Mouse (Mus musculus) brain, adult 2 months (tissue): Measurements from ENCODE around the gene Sel1l3.

ENCODE experiments used
- DNase-seq: peaks from one replicate; pipeline ENCODE4 v3.0.0; 2011; ENCODE audit warnings: low read depth, low spot score

Sel1l3 gene

DNA sequence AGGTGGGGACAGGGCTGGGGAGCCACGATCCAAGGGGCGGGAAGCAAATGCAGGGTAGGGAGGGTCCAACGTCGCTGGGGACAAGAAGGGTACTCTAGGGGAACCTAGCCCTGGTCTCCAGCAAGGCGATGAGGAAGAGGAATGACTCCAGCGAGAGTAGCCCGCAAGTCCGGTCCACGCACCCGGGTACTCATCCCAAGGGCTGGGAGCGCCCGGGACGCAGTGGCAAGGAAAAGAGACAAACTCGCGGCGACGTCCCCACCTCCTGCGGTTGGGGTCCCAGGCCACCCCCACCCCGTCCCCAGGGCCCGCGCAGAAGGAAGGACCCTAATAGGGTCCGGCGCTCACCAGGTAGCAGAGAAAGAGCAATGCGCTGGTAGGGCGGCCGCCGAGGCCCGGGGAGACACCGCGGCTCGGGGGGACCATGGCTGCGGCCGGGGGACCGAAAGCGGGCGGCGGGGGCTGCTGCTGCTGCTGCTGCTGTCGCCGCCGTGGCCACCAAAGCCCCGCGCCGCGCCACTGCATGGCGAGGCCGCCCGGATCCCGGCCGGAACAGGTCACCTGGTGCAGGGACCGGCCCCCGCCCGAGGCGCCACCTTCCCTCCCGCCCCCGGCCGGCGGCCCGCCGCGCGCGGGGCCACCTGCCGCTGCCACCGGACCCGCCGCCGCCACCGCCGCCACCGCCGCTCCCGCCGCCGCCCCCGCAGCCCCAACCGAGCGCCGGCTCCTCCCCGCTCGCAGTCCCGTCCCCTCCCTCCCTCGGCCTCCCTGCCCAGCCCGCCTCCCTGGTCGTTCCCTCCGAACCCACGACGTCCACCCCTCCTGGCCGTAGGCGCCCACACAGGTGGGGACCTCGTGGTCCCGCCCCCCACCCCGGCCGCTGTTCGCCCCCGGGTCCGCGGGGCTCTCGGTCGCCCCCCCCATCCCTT lies 681 bp downstream of the Sel1l3 start:
- peak; percentile 66 for DNase-seq

DNA sequence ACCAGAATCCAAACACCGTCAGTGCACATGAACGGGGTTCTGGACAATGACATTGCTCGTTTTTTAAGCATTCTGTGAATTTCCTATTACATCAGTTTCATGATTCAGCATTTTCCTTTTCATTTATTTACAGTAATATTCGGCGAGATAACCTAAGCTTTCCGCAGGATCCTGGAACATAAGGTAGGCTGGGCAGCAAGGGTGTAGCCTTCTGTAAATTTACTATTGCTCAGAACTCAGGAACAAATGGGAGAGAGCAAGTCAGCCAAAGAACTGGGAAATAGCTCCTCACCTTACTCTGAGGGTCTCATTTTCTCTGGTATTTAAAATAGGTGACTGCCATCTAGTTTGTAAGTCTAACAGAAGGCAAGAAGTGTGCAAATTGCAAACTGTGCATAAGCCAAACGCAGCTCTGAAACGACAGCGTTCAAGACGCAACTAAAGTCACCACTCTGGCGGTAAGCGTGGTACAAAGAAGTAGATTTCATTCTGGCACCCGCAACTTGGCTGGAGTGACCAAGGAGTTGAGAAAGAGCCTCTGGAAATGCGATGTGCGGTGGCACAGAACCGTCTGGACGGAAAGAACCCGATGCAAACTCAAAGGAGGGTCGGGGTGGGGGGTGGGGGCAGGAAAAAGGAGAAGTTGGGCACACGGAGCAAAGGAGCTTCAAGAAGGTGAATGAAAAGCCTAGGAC lies 1.5 kb downstream of the Sel1l3 start:
- DNase-seq = peak; percentile 64

DNA sequence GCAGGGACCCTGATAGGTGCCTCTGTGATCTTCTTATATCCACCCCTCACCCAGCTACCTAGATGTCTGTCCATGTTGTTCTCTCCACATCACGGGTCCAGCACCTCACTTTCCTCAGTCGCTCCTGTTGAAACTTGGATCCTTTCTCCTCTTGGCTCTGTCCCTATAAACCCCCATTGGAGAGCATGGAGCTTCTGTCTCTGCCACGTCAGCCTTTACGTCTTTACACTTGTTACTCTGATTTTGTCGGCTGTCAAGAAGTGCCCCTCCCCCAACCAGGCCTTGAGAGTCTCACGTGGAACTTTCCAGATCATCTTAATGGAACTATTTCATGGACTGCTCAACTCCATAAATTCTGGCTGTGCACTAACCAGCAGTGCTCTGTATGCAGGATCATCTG lies 2.5 kb downstream of the Sel1l3 start:
- DNase-seq = peak; percentile 69

DNA sequence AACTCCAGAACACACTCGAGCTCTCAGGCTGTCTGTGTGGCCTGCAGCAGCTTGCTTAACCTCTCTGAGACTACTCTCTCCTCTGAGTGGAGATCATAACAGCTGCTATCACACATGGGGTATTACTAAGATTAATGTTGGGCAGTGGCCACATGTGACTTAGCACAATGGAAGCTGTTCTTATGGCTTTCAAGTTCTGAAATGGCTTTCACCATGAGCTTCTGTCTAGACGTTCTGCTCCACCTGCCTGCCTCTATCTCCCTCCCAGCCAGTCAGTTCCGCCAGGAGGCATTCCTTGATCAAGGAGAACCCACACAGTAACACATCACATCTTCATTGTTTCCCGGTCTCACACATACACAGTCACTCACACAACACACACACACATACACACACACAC lies 3.2 kb downstream of the Sel1l3 start:
- DNase-seq = peak; percentile 45

DNA sequence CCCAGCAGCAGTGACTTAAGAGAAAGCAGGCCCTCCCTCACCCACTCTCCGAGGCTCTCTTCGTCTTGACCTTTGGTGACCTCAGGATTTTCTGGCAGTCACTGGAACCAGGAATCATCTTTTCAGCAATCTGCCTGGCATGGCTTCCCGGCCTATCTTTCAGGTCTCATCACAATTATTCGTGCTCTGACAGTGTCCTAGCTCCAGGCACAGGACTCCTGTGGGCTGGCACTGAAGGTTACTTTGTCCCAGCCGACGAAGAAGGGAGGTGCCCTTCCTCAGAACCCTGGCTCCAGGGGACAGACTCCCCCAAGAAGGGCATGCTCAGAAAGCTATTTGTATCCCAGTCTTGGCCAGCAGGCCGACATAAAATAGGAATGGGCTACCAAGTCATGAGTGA lies 4.0 kb downstream of the Sel1l3 start:
- DNase-seq = no peak

DNA sequence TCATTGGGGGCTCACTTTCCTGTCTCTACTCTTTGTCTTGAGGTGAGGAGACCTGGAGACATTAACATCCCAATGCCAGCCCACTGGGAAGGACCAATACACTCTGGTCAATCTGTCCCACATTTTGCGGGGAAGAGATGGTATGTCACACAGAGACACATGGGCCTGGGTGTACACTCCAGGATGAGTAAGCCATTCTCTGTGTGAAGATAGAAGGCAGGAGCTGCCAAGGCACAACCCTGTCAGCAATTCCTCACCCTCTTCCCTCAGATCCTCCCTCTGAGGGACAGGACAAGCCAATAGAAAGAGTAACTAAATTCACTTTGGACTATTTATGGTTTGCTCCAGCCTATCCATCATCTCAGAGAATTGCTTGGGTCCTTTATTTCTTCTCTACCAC lies 5.0 kb downstream of the Sel1l3 start:
- DNase-seq = peak; percentile 80

DNA sequence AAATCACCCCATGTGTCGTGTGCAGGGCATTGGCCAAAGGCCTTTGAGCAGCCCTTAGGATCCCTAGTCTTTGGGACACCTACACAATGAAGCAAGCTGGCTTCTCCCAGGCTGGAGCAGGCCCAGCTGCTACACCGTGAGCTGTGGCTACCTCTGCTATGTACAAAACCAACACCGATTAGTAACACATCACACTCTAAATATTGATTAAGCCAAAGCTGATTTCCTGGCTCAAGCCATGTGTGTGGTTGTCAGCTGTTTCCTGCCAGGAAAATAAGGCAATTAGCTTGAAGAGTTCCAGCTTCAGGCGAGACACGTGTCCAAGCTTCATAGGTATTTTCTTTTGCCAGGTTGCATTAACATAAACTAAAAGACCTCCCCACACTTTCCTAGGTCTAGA lies 7.2 kb downstream of the Sel1l3 start:
- DNase-seq = no peak

DNA sequence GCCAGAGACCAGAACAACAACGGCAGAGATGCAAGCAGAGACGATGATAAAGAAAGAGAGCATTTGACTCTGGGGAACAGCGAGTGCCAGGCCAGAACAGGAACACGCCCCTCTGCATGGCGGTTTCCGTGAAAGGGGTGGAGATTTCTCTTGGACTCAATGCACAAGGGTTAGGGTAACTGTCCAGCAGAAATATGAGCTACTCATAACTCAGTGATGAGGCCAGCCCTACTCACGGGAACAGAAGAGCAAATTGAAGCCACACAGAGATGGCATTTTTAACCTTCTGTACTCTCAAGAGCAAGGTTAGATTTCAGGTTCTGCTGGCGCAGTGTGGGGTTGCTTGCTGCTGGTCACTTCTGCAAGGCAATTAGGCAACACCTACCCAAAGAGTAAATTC lies 11.0 kb downstream of the Sel1l3 start:
- no peak for DNase-seq

DNA sequence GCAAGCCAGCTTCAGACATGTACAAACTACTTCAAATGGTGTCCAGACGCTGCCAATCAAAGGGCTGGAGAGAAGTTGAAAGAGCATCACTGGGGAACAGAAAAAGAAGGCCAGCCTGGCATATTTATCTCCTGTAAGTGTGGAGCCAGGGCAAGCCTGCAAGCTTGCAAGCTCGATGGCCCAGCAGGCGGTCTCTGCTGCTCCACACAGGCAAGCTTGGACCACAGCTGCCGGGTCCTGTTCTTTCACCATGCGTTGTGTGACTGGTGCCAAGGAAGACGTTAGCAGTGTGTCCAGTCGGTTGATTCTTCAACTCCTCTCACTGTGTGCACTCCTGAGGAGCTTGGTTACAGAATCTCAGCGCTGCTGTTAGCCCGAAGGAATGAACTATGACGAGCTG lies 12.9 kb downstream of the Sel1l3 start:
- peak; percentile 91 for DNase-seq

DNA sequence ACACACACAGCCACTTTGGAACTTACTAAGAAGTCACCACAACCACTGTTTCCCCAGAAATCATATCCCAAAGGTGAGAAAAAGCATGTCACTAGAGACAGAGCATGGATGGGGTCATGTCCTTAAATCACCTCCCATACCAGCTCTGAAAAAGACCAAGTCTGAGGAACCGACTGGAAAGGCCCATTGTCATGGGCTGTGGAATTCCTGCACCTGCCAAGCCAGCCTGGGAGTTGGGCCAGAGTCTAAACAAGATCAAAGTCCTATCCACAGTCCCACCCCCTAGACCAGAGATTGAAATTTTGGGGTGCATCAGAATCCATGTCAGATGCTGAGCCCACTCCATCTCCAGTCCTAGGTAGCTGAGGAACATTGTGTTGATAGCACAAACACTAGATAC lies 15.3 kb downstream of the Sel1l3 start:
- DNase-seq = no peak

DNA sequence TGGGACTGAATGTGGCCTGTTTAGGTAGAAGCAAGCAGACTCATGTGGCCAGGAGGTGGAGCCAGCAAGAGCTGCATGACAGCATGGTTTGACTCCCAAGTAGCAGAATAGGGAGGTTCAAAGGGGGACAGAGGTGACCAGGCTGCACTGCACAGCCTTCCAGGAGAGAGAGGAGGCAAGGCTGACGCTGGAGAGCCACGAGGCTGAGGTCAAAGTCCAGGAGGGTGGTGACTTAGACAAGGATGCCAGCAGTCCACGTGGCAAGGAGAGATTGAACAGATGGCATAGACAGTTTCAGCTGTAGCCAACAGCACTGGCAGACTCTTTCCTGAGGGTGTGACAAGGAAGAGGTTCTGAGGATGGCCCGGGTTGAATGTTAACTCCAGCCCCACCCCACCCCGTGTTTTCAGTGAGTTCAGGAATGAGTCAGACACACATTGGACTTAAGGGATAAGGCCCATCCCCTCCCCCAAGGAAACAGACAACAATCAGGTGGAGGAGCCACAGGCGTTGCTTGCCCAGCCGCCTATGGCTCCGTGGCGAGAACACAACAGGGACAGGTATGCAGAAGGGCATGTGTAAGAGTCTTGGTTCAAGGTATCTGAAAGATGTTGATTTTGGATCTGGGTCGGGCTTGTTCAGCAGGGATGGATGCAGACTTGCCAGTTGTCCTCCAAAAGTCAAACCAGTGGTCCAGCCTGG lies 17.2 kb downstream of the Sel1l3 start:
- DNase-seq = peak; percentile 94

DNA sequence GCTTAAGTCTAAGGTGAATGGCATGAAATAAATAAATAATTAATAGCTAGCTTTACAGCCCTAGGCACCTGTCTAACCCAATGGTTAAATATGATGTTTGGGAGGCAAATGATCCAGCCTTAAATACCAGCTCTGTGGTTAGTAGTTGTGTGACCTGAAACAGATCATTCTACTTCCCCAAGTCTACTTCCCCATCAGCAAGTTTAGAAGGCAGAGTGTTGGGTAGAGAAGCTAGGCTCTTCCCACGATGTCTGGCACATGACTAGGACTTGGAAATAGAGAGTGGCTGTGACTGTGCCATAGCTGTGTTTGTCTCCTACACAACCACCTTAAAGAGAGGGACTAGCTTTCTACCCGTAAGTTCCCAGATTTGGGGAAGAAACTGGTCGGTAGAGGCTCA lies 18.9 kb downstream of the Sel1l3 start:
- DNase-seq = peak; percentile 70

DNA sequence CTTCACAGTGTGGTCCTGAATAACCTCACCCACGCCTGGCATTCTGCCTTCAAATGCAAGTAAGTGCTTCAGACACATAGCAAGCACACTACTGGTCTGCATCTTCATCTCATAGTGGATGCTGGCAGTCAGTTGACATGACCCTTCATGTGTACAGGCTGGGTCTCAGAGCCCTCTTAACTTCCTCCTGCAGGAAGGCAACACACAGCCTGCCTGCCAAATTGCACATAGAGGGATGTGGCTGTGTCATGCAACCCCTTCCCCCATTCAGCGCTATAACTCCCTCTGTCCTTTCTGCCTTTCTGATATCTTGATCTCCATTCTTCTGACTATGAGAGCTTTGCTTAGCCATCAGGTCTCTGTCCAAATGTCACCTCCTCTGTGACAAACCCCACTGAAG lies 19.3 kb downstream of the Sel1l3 start:
- DNase-seq = no peak

DNA sequence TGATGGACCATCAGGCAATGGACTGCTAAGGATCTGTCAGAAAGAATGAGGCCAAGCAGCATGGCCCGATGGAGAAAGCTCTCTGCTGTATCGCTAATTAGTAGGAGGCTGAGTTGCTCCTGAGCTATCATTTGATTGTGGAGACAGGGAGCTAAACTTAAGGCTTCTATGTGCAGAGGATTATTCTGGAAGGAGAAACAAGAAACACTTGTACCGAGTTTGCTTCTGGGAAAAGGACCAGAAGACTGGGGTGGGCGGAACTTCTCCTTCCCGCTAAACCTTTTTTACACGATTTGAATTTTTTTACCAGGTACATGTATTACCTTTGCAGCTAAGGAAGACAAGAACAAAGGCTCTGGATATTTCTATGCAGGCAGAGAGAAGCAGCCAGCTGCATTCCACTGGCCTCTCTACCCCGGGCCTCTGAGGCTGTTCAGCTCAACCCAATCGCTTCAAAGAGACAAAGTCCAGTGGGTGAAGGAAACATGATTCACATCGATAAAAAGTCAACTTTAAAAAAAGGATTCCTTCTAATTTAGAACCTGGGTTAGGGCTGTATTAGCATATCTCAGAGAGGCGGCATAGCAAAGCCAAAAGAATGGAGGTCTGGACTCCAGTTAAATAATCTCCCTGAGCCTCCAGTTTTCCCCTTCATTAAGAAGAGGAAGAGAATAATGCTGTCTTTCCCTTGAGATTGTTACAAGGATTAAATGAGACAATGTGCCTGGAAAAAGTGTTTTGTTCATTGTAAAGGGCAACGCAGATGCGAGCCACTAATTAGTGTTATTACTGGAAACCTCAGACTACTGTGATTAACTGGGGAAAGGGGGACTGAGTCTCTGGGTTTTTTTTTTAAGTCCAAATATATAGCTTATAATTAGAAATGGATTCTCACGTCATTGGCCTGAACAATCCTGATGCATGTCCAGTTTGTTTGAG lies 20.4 kb downstream of the Sel1l3 start:
- peak; percentile 58 for DNase-seq

DNA sequence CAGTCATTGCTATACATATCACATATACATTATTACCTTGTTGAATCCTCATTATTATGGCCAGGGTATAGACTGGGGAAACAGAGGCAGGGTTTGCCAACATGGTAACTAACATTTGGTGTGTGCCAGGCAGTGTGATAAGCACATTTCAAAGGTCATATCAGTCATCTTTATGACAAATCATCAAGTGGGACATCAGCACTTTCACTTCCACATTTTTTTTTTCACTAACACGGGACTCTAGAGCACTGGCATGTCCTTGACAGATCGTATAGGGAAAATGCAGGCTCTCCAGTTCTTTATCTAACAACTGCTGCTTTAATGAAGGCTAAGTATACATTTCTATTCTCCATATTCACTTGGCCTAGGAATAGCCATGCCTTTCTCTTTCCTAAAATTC lies 25.1 kb downstream of the Sel1l3 start:
- DNase-seq = no peak

DNA sequence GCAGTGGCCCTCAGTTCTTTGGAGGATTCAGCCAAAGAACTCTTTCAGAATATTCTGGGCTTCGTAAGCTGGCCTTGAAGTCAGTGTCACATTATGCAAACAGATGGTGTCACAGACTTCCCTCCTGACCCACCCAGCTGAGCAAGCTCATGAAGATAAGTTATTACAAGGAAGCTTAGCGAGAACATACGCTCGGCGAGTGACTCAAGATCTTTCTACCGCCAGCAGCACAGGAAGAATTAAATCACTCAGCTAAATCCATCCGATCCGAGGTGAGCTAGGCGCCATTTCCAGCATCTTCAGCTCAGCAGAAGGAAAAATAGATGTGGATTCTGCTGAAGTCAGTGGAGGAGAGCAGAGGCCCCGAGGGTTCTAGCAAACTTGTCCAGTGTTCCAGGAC lies 26.5 kb downstream of the Sel1l3 start:
- DNase-seq = peak; percentile 89

DNA sequence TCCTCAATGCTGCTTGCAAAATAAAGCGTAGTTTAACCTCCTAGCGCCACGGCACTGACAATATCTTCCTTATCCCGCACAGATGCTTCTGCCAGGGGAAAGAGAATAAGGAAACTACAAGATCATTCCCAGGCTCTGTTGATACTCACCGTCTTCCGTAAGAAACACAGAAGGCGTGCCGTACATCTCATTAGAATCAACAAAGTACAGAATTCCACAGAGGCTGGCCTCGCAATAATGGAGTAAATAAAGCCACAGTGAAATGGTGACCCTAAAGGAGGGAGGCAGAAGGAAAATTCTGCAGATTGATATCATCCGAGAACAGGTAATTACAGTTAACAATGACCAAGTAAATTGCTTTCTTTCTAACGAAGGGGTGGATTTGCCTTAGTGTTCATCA lies 27.9 kb downstream of the Sel1l3 start:
- no peak for DNase-seq

DNA sequence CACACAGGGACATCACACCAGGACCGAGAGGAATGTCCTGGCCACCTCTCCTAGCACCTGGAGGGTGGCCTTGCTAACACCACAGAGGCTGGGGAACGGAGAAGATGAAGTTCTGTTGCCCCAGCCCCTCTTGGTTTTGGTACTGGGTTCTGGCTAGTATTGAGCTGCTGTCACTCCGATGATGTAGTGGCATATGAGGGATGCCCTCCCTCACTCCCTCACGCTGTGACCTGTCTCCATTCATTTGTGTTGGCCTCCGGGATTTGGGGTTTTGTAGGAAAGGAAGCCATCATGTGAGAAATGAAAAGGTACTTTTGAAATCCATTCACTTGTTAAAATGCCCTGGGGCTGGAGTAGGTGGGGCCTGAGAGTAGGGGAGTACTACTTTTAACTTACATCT lies 33.8 kb downstream of the Sel1l3 start:
- no peak for DNase-seq

DNA sequence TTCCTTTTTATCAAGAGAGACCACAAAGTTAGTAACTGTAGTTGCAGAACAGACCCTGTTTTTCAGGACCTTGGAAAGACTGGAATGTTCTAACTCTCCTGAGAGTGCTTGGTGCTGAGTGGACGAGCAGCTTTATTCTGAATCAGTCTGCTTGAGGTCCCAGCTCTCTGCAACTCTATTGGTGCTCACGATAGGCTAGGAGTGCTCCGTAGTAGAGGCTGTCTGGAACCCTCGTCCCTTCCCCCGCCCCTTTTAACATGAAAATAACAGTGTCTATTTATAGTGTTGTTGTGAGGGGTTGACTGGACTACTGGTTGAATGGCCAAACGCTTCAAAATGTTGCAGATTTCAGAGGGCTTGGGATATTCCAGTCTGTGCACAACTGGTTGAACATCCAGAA lies 37.0 kb downstream of the Sel1l3 start:
- DNase-seq = no peak

DNA sequence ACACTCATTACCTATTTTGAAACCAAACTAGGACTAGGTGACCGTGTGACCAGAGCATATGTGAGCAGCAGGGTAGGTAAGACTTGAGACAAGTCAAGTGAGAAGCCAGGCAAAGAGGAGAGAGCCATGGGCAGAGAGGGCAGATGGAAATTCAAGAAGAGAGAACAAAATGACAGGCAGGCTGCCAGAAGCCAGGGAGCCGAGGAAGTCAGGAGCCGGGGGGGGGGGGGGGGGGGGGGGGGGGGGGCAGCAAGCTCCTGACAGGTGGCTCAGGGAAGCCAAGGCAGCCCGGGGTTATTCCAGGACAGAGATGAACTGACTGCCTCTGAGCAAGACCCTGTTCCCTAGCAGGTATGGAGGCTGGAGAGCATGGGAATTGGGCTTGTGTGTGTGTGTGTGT lies 37.7 kb downstream of the Sel1l3 start:
- peak; percentile 98 for DNase-seq

DNA sequence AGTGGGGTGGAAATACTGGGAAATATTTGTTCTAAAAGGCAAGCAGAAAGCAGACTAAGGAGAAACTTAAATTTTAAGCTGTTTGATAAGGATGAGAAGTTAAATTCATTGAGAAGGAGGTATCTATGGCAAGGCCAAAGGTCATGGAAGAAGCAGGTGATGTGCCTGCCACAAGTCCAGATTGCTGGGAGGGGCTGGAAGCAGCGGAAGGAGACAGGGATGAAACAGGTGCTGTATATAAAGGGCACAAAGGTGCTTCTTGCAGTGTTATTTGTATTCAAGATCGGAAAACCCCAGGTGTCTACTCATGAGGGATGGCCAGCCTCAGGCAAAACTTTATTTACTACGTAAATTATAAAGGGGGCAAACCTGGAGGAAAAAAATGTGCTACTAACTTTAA lies 38.5 kb downstream of the Sel1l3 start:
- no peak for DNase-seq
